Mouse (Mus musculus): ENCODE data around the gene Sept12. TPM values are rescaled to one million over a fixed set of nuclear protein-coding genes. Genes with fewer than 3 reads are reported as not detected.

The Sept12 gene
- polyA plus RNA-seq, 1 experiment = not detected

Other genes with a start within 250 kb of the Sept12 start
- 98.7 and 99.2 TPM in 2 replicates for gene Cdip1, start 207.6 kb downstream of the Sept12 start, polyA plus RNA-seq (2012; ENCODE audit: insufficient read depth, insufficient read length, missing spikeins)
- not detected in 2 replicates for gene 4930562C15Rik, start 162.4 kb downstream of the Sept12 start, polyA plus RNA-seq (2012; ENCODE audit: insufficient read depth, insufficient read length, missing spikeins)
- gene Ubald1, start 117.5 kb downstream of the Sept12 start, polyA plus RNA-seq (2012; ENCODE audit: insufficient read depth, insufficient read length, missing spikeins) = 14.2 and 16.7 TPM in 2 replicates
- gene Mgrn1, start 111.6 kb downstream of the Sept12 start, polyA plus RNA-seq (2012; ENCODE audit: insufficient read depth, insufficient read length, missing spikeins) = 50.6 and 52.6 TPM in 2 replicates
- gene Nudt16l1, start 59.1 kb downstream of the Sept12 start, polyA plus RNA-seq (2012; ENCODE audit: insufficient read depth, insufficient read length, missing spikeins) = 34.4 and 43.4 TPM in 2 replicates
- gene Anks3, start 33.6 kb downstream of the Sept12 start, polyA plus RNA-seq (2012; ENCODE audit: insufficient read depth, insufficient read length, missing spikeins) = 12.0 and 14.1 TPM in 2 replicates
- gene Smim22, start 9.4 kb upstream of the Sept12 start, polyA plus RNA-seq (2012; ENCODE audit: insufficient read depth, insufficient read length, missing spikeins) = not detected in 2 replicates
- gene Rogdi, start 15.7 kb upstream of the Sept12 start, polyA plus RNA-seq (2012; ENCODE audit: insufficient read depth, insufficient read length, missing spikeins) = 26.5 and 29.3 TPM in 2 replicates
- gene Glyr1, start 52.0 kb upstream of the Sept12 start, polyA plus RNA-seq (2012; ENCODE audit: insufficient read depth, insufficient read length, missing spikeins) = 45.6 and 46.5 TPM in 2 replicates
- 8.3 and 9.3 TPM in 2 replicates for gene Ubn1, start 52.2 kb upstream of the Sept12 start, polyA plus RNA-seq (2012; ENCODE audit: insufficient read depth, insufficient read length, missing spikeins)
- gene Ppl, start 134.6 kb upstream of the Sept12 start, polyA plus RNA-seq (2012; ENCODE audit: insufficient read depth, insufficient read length, missing spikeins) = 1.2 and 2.5 TPM in 2 replicates
- gene Sec14l5, start 149.3 kb upstream of the Sept12 start, polyA plus RNA-seq (2012; ENCODE audit: insufficient read depth, insufficient read length, missing spikeins) = 0.38 TPM in 1 of 2 replicates, not detected in the other
- gene Nagpa, start 206.2 kb upstream of the Sept12 start, polyA plus RNA-seq (2012; ENCODE audit: insufficient read depth, insufficient read length, missing spikeins) = 8.9 and 12.7 TPM in 2 replicates
- gene AU021092, start 224.4 kb upstream of the Sept12 start, polyA plus RNA-seq (2012; ENCODE audit: insufficient read depth, insufficient read length, missing spikeins) = not detected in 2 replicates
- 20.0 and 20.2 TPM in 2 replicates for gene Alg1, start 235.8 kb upstream of the Sept12 start, polyA plus RNA-seq (2012; ENCODE audit: insufficient read depth, insufficient read length, missing spikeins)

Measured in brown adipose tissue, adult 24 weeks (tissue).